In the genomic region with DNA sequence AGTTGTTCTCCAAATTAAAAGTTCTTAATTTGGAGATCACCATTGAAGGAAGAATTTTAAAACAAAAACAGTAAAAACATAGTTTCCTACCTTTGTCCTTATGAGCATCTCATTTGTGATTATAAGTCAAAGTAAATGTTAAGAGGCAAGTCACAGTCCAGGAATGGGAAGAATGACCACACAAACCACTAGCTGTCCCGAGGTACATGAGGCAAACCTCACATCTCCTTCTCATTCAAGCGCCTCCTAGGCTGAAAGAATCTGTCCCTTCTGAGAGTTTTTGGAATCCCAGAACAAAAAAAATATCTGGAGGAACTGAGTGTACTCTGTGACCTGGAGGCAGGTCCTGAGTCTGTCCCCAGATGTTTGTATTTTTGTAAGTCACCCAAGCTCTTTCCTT, we compare ENCODE assay signal across 28 mouse cellular contexts. TPM values are rescaled to one million over a fixed set of nuclear protein-coding genes. Genes with fewer than 3 reads are reported as not detected.
"Had no signal": no experiment of that assay in that cellular context is flagged by ENCODE, and none has a peak within 500 bp of the region (broad histone marks: within the 10 kb centered on the region; RNA-seq: fewer than 3 reads in every experiment).

No protein-coding gene starts in this region.

- H3K4me2 ChIP-seq: heart, embryonic 12.5 days; hindbrain, embryonic 12.5 days; hindbrain, embryonic 14.5 days; intestine, embryonic 15.5 days; kidney, embryonic 15.5 days; limb, embryonic 13.5 days; limb, embryonic 15.5 days; liver, embryonic 12.5 days had no signal

- H3K9me3 ChIP-seq: heart, embryonic 10.5 days; intestine, embryonic 15.5 days; limb, embryonic 15.5 days; liver, embryonic 12.5 days had no signal

- H3K27ac ChIP-seq: gastrocnemius, adult 2 months; heart, embryonic 10.5 days; hindbrain, embryonic 10.5 days; hindbrain, embryonic 12.5 days; hindbrain, embryonic 14.5 days; intestine, embryonic 15.5 days; kidney, embryonic 15.5 days; kidney, postnatal 0 days; limb, embryonic 13.5 days; limb, embryonic 15.5 days; liver, embryonic 12.5 days had no signal

- DNase-seq: gastrocnemius, adult 2 months; gastrocnemius, postnatal 10 days; gastrocnemius, postnatal 25 days; heart, adult 18-20 months; heart, postnatal 10 days; heart, postnatal 4 days; kidney, adult 2 months; kidney, adult 9 months; kidney, postnatal 14 days; kidney, postnatal 36 days; layer of hippocampus, adult 9-11 months; layer of hippocampus, postnatal 36 days; left cerebral cortex, postnatal 4 days had no signal

- ATAC-seq: hindbrain, embryonic 16.5 days; inflammation-experienced regulatory T-cells, adult 6 months; intestine, embryonic 15.5 days; intestine, postnatal 0 days; liver, embryonic 12.5 days had no signal

- H3K4me3 ChIP-seq: gastrocnemius, adult 2 months; heart, embryonic 10.5 days; heart, embryonic 12.5 days; hindbrain, embryonic 10.5 days; hindbrain, embryonic 12.5 days; intestine, embryonic 15.5 days; kidney, embryonic 15.5 days; limb, embryonic 13.5 days; limb, embryonic 15.5 days; liver, embryonic 12.5 days had no signal

- H3K9ac ChIP-seq: heart, embryonic 12.5 days; hindbrain, embryonic 12.5 days; hindbrain, embryonic 14.5 days; intestine, embryonic 15.5 days; kidney, embryonic 15.5 days; limb, embryonic 13.5 days; limb, embryonic 15.5 days; liver, embryonic 12.5 days had no signal

- H3K36me3 ChIP-seq: heart, embryonic 10.5 days; heart, embryonic 12.5 days; hindbrain, embryonic 10.5 days; hindbrain, embryonic 12.5 days; intestine, embryonic 15.5 days; limb, embryonic 13.5 days; limb, embryonic 15.5 days; liver, embryonic 12.5 days had no signal

- H3K4me1 ChIP-seq: liver, embryonic 12.5 days had no signal

- H3K27me3 ChIP-seq: heart, embryonic 12.5 days; kidney, embryonic 15.5 days had no signal

RNA-seq across cellular contexts. Expression of gene Meis2, which starts 13.2 kb away (rescaled TPM):
- total RNA-seq: granulocyte monocyte progenitor cell, adult 5-6 weeks had no signal
